Mouse (Mus musculus) megakaryocyte, adult 5-6 weeks (primary cell): ENCODE data around the gene Man2a2. TPM values are rescaled to one million over a fixed set of nuclear protein-coding genes. Genes with fewer than 3 reads are reported as not detected.
"Not testable (repeated sequence)": the region's sequence is repeated elsewhere in the genome, so short reads cannot be mapped to it uniquely, and the experiment has no call there.

ENCODE experiments used
- ATAC-seq: 2 replicates; pipeline ENCODE4 v1.8.0; 2016; ENCODE audit warnings: mild to moderate bottlenecking, inconsistent platforms; ENCODE audit not compliant: poor library complexity, severe bottlenecking
- total RNA-seq, 2 experiments: library from RNA; stranded (forward) in 1 of 2; stranded (reverse) in 1 of 2; fragments of 153-499, 151-499 nt in 1 of 2; fragments of 221-1000, 200-1000 nt in 1 of 2; gene quantifications; 2 replicates each; pipeline versions ENCODE4 v1.2.3 to v1.2.4; 2015 to 2017

The Man2a2 gene
- total RNA-seq, 2 experiments from 2014 or later = 25.3 to 27.8 TPM

DNA sequence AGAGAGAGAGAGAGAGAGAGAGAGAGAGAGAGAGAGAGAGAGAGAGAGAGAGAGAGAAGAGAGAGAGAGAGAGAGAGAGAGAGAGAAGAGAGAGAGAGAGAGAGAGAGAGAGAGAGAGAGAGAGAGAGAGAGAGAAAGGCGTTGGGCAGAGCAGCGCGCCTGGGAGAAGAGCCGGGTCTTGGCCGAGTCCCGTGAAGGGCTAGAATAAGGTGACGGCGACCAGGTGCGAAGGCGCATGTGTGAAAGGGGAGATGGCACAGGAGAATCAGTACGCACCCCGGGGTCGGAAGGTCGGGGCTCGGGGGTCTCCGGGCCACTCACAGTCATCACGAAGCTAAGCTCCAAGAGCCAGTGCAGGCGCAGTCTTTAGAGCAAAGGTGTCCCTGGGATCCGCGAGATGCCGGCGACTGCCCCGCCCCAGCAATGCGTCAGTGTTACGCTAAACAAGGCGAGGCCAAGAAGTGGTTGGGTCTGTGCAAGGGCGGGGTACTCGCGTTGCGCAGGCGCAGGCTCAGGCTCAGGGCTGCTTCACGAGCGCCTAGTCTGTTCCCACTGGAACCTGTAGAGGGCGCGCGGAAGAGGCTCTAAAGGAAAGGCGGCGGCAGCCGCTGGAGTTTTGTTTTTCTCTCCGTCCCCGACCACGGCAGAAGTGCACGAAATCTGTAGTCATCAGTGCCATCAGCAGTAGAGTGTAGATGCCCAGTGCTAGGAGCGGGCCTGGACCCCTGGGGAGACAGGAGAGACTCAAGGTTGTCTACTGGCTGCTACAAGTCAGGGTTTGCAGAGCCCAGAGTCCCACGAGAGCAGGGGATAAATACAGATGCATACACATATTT is 31.2 kb downstream of the Man2a2 start:
- peak; percentile 85 for ATAC-seq

DNA sequence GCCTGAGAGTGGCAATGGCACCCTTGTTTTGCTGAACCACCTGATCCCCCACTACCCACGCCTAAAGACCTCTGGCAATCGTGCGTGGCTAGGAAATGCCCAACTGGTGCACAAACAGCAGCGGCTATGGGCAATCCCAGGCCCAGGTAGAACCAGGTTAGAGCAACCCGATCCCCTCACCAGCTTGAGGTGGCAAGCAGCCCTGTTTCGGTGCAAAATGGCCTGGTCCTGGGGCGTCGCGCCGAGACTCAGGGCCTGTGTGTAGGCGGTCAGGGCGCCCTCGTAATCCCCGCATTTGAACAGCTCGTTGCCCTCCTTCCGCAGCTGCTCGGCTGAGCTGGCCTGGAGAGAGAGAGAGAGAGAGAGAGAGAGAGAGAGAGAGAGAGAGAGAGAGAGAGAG is 31.8 kb downstream of the Man2a2 start:
- ATAC-seq = no peak

DNA sequence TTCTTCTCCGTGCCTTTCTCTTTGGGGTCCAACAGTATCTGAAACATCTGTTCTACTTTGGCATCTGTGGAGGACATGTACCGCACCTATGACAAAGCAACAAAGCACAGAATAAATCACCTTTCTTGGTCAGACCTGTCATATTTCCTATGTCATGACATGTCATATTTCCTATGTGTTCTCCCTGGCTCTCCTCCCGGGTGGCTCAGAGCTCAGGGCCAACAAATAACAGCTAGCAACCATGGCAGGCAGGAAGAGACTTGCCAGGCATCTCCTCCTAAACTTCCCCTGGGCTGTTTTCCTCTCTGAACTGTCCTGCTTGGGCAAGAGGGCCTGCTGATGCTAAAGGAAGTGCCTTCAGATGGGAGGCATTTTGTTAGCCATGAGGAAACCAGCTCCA is 34.2 kb downstream of the Man2a2 start:
- no peak for ATAC-seq

DNA sequence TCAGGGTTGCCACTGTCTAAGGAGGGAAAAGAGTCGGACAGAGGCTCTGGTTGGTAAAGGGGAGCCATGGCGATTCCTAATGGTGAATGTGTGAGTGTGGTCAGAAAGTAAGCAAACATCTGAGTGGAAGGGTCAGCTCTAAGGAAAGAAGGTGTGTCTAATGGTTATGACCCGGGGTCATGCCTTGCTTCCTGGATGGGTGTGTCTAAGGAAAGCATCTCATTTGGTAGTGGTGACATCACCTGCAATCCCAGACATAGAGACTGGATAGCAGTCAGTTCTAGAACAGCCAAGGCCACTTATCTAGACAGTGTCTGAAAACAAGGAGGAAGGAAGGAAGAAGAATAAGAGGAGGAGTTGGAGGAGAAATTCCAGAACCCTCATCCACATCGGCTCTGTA is 36.3 kb downstream of the Man2a2 start:
- ATAC-seq = no peak

DNA sequence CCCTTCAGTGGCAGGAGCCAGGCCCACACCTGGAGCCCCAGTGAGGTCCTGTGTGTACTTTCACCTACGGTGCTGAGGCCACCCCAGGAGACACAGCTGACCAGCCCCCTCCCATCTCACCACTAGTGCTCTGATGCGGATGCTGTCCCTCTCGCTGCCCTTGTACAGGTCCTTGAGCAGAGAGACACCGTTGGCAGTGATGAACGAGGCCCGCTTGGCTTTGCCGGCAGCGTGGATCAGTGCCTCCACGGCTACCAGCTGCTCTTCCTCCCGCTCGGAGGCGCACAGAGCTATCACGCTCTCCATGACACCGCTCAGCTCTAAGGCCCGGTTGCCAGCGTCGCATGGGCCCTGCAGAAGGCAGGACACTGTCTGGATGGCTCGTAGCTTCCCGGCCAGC is 39.7 kb downstream of the Man2a2 start:
- ATAC-seq = no peak

DNA sequence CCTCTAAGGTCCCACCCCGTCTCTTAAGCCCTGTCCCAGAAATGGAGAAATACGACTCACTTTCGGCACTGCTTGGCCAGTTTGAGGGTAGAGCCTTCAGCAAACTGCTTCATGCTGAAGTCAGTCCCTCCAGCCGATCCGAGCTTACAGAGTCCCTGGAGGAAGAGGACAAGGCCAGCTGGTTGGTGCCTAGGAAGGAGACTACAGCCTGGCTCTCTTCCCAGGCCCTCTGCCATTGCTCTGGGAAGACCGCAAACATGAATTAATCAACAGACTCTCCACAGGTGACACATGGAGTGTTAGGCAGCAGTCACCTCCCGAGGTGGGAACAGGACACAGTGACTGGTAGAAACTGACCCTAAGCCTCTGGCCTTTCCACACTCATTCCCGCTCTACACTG is 40.9 kb downstream of the Man2a2 start:
- ATAC-seq = no peak

DNA sequence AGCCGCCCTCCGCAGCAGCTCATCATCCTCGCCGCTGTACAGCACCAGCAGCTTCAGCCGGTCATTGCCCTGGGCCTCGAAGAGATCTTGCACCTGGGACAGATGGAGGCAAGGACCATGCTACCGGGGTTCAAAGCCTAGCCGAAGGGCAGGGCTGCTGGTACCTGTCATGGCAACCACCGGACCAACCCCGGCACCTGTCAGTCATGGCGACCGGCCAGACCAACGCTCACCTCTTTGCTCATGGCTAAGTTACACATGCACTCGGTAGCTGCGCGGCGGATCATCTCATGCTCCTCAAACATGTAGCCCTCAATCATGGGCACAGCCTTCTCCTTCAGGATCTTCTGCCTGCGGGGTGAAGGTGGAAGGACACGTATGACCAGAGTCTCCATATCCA is 45.1 kb downstream of the Man2a2 start:
- no peak for ATAC-seq

DNA sequence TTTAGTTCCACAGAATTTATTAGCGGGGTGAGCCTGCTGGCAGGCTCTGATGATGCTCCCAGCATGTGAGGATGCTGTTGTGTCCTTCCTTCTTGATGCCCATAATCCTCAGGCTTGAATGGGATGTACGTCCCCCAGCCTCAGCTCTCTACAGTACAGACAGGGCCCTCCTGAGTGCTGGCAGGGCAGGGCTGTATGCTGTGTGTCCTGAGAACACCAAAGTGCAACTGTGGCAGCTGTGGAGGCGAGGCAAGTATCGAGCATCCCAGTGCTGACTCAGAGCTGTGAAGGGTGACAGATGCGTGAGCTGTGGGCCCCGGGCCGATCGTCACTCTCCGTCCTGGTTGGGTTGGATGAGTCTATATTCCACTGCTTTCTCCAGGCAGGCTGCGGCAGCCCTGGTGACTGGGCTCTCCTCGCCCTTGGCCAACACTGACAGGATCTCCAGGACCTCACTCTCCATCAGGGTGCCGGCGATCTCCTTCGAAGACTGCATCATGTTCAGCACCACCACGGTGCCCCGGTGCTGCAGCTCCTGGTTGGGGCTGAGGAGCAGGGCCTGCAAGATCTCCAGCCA is 45.8 kb downstream of the Man2a2 start:
- no peak for ATAC-seq

DNA sequence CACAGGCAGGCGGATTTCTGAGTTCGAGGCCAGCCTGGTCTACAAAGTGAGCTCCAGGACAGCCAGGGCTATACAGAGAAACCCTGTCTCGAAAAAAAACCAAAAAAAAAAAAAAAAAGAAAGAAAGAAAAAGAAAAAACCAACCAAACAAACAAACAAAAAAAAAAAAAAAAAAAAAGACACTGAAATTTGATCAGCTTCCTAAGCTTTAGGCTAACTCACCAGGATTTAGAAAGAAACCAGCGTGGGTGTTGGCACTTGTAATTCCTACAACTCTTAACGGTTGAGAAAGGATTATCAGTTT is 46.4 kb downstream of the Man2a2 start:
- not testable (repeated sequence) for ATAC-seq

DNA sequence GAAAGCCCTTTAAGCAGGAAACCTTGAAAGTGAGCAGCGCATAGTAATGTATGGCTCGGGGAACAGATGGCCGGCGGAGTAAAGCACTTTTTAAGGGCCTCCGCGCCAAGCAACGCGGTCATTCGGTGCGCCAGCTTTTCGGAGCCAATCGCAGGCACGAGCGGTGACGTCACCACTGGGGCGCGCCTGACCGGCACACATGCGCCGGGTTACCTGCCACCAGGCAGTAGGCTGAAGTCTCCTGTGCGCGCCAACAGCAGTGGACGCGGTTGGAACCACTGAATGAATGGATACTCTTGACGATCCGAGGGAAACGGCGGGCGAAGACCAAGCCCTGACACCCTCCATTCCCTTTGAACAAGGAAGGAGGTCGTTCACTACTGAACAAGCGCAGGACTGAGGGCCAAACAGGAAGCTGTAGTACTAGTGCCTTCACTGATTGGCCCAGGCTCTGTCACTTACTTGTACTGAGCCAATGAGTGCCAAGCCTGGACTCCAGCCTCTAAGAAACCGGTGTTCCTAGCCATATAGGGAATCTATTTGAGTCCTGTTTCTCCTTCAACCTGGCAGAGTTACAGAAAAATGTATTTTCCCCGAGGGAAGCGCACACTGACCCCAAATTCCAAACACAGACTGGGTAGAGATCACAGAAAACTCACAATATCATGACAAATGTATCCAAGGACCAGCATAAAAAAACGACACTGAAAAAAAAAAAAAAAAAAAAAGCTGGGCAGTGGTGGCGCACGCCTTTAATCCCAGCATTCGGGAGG is 46.9 kb downstream of the Man2a2 start, which contains the start of gene Rccd1:
Gene Rccd1, minus strand, starts transcription at position 412 of the 773 bp plus-strand sequence.
- peak; percentile 97 for ATAC-seq

DNA sequence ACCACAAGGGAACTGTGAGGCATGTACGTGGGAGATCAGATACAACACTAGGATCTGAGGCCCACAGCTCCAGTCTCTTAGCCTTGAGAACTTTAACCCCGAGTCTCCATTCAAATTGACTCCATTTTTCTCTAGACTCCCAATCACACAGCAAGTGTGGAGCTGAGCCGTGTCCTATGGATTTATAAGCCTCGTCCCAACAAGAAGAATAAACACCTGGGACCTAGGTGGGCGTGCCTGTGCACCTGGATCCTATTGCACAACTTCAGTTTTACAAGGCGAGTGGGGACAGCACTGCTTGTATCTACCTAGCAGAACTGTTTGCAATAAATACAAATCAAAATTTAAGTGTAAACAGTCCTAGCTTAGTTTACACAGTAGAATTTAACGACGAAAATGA is 47.8 kb downstream of the Man2a2 start:
- no peak for ATAC-seq

DNA sequence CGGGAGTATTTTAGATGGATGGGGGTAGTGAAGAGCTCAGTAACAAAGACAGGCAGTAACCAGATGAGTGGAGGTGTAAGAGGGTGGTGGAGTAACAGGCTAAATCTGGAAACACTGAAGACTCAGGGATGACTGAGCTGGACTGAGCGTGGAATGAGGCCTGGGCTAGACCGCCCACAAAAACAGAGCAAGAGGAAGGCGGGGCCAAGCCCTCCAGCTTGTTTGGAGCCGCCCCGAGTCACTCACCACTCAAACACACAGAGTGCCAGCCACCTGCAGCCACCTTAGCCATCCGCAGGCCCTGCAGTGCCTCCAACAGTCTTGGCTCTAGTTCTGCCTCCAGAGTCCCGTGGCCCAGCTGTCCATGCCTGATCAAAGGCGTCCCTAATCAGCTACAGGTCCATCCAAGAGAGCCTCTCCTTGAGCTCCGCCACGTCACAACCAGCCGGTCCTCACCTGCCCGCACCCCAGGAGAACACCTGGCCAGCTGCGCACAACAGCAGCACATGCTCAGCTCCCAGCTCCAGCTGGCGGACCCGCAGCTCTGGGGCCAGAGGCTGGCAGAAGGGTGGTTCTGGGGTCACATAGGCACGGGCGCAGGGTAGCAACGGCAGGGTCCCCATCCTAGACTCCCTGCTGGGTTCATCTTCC is 51.2 kb downstream of the Man2a2 start:
- ATAC-seq = no peak

DNA sequence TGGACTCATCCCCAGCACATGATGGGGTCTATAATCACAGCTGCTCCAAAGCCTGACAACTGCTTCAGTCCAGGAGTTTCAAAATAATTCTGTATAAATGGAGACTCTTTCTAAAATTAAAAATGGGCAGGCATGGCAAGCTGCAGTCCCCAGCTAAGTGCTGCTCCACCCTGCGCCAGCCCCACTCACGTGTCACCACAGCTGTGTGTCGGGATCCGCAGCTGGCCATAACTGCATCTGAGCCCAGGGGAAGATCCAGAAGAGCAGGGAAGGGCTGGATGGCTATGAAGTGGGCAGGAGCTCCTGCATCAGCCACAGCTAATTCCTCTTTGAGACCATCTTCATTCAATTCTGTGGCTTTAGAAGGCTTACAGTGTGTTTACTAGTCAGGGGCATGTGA is 52.5 kb downstream of the Man2a2 start:
- ATAC-seq = no peak

DNA sequence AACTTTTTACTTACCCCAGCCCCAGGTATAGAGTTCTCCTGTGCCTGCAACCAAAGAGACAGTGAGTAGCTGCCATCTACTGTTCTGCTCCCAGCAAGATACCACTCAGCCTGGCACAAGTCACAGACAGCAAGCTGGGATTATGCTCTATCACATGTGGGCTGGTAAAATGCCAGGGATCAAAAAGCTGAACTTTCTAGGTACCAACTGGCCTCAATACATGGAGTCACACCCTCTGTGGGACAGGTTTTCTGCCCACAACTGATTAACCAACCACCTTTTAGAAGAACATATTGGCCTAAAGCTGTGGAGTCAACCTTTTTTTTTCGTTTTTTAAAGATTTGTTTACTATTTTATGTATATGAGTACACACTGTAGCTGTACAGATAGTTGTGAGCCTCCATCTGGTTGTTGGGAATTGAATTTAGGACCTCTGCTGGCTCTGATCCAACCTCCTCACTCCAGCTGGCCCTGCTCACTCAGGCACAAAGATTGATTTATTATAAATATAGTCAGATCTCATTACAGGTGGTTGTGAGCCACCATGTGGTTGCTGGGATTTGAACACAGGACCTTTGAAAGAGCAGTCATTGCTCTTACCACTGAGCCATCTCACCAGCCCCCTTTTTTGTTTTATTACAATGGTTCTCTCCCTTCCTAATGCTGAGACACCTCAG is 53.6 kb downstream of the Man2a2 start:
- no peak for ATAC-seq

DNA sequence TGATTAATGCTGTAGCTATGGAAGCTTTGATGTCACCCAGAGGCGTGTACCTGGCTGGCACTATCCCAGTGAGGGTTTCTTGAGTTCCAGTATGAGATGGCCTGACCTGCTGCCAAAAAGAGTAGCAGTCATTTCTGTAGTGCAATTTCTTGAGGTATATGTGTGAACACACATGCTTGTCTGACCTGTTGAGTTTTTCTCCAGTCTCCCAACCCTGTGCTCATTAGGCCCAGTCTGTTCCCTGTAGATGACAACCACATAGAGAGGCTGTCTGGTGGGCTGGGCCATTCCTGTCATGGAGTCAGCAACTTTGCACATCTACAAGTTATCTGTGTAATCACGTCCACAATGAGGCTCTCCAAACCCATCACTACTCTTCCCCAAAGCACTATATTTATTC is 55.4 kb downstream of the Man2a2 start:
- no peak for ATAC-seq

DNA sequence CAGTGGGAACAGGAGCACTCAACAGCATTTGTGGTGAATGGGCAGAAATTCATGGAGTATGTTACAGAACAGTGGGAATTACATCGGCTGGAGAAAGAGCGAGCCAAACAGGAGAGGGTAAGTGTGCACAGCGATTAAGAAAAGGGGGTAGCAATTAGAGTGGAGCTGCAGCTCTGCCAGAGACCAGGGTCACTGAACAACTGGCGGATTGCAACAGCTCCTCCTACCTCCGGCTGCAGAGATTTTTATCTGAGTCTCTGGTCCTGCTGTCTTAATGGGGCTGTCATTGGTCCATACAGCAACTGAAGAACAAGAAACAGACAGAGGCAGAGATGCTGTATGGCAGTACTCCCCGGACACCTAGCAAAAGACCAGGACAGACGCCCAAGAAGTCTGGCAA is 60.4 kb downstream of the Man2a2 start:
- ATAC-seq = no peak

DNA sequence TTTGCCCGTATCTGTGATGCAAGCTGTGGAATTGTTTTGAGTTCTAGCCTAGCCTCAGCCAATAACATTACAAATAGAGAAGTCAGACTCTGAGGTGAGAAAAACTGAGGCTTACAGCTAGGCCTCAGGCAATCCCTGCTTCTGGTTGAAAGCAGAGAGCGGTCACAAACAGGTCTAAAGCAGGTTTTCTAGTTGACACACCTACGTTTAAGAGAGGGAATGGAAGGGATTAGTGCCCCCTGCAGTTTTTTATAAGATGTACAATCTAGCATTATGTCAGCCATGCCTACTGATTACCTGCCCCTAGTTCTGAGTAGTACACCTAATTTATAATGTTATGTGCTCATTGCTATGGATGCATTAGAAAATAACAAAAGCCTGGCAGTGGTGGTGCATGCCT is 63.4 kb downstream of the Man2a2 start:
- ATAC-seq = no peak

DNA sequence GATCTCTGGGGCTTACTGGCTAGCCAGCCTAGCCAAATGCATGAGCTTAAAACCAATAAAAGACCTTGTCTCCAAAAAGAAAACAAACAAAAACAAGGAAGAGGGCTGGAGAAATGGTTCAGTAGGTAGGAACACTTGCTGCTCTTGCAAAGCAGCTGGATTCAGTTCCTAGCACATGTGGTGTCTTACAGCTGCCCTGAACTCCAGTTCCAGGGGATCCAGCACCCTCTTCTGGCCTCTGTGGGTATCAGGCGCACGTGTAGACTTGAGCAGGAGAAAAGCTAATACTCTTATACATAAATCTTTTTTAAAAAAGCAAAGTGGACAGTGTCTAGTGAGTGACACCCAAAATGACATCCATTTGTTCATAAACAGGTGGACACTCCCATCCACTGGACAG is 69.7 kb downstream of the Man2a2 start:
- ATAC-seq = no peak

DNA sequence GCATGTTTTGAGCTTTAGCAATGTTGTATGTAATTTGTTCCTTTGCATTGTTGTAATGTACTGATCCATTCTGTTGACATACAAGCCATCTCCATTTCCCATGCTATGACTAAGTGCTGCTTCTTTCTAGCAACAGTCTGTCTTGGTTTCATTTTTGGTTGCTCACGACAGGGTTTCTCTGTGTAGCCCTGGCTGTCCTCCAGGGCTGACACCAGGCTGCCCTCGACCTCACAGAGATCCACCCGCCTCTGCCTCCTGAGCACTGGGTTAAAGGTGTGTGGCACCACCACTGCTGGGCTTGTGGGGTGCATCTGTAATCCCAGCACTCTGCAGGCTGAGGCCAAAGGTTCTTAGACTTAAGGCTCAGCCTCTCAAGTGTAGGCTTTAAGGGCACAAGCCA is 71.6 kb downstream of the Man2a2 start:
- ATAC-seq = no peak
